Comparison of ENCODE assay signal across 24 mouse cellular contexts in the genomic region with DNA sequence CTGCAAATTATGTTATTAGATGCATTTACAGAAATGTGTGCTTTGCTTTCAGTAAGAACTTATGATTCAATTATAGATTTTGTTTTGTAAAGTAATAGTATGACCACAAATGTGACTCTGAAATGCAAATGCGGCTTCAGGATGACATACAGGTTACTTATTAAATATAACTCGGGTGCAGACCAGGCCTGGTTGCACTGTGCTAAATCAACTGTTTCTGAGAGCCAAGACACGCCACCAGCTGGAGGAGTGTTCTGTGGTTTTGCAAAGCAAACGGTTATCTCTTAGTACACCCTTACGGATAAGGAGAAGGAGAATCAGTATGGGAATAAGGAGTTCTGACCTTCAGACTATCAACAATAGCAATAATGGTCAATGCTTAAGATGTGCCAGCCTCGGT. TPM values are rescaled to one million over a fixed set of nuclear protein-coding genes. Genes with fewer than 3 reads are reported as not detected.
"Had no signal": no experiment of that assay in that cellular context is flagged by ENCODE, and none has a peak within 500 bp of the region (broad histone marks: within the 10 kb centered on the region; RNA-seq: fewer than 3 reads in every experiment).

No protein-coding gene starts in this region.

- H3K9ac ChIP-seq: lung, embryonic 15.5 days; midbrain, embryonic 13.5 days; midbrain, embryonic 15.5 days; neural tube, embryonic 12.5 days; stomach, embryonic 15.5 days had no signal

- ATAC-seq: lung, postnatal 0 days; midbrain, embryonic 13.5 days; midbrain, embryonic 15.5 days had no signal

- H3K4me2 ChIP-seq: lung, embryonic 15.5 days; midbrain, embryonic 11.5 days; midbrain, embryonic 13.5 days; midbrain, embryonic 15.5 days; neural tube, embryonic 12.5 days; stomach, embryonic 15.5 days had no signal

- H3K27me3 ChIP-seq: lung, embryonic 15.5 days; midbrain, embryonic 13.5 days; midbrain, embryonic 15.5 days; neural tube, embryonic 12.5 days; stomach, embryonic 15.5 days had no signal

- H3K36me3 ChIP-seq: lung, embryonic 15.5 days; midbrain, embryonic 13.5 days; midbrain, embryonic 15.5 days; neural tube, embryonic 12.5 days; stomach, embryonic 15.5 days had no signal

- DNase-seq: lung, postnatal 14 days; lung, postnatal 36 days; right cerebral cortex, postnatal 14 days; thymus, adult 2 months; thymus, postnatal 25 days; thymus, postnatal 4 days had no signal

- H3K9me3 ChIP-seq: lung, embryonic 15.5 days; midbrain, embryonic 15.5 days; stomach, embryonic 15.5 days had no signal

- H3K4me3 ChIP-seq: lung, embryonic 15.5 days; megakaryocyte, embryonic 14.5 days; midbrain, embryonic 13.5 days; midbrain, embryonic 15.5 days; neural tube, embryonic 12.5 days; stomach, embryonic 15.5 days had no signal

- H3K27ac ChIP-seq: lung, embryonic 15.5 days; macrophage; midbrain, embryonic 13.5 days; midbrain, embryonic 15.5 days; neural tube, embryonic 12.5 days; stomach, embryonic 15.5 days; stomach, postnatal 0 days had no signal

RNA-seq across cellular contexts. Expression of a gene that starts 4.5 kb away (rescaled TPM):
- total RNA-seq: monocyte, adult 5-6 weeks; neutrophil, adult 5-6 weeks had no signal

RNA-seq across cellular contexts. Expression of a gene that starts 58.1 kb away (rescaled TPM):
- total RNA-seq: megakaryocyte progenitor cell, adult 5-6 weeks; midbrain, postnatal 0 days; monocyte, adult 5-6 weeks; neutrophil, adult 5-6 weeks had no signal
- polyA plus RNA-seq: lung, embryonic 15.5 days; lung, postnatal 0 days; macrophage; midbrain, embryonic 11.5 days; midbrain, embryonic 13.5 days; midbrain, embryonic 15.5 days; midbrain, postnatal 0 days; neural tube, embryonic 12.5 days; neural tube, embryonic 14.5 days; spleen, adult 2 months; stomach, embryonic 15.5 days; stomach, postnatal 0 days; testis, adult 2 months; thymus, adult 2 months; urinary bladder, adult 2 months had no signal
